Mouse (Mus musculus): ENCODE results near the gene Acp4. TPM values are rescaled to one million over a fixed set of nuclear protein-coding genes. Genes with fewer than 3 reads are reported as not detected.
"Not testable (repeated sequence)": the region's sequence is repeated elsewhere in the genome, so short reads cannot be mapped to it uniquely, and the experiment has no call there.

The Acp4 gene
- total and polyA plus RNA-seq, 2 experiments, result not detected

DNA sequence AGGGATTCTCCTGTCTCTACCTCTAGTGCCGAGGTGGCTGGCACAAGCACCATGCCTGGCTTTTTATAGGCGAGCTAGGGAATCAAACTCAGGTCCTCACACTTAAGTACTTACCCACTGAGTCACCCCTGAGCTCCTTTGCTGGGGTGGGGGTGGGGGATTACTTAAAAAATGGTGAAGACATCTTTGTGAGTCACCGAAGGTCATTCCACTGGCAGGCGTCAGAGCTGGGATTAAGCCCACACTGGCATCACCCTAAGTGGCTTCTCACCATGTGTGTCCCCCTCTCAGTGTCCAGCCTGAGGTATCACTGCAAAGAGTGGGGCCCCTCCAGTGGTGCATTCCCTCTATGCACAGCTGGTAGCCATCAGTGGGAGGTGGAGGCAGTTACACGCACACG lies 3.2 kb upstream of the Acp4 start:
- WGBS, result 62% methylated on average over 6 of the region's 6 CpGs
- H3K4me3 ChIP-seq (ENCODE audit: insufficient read depth, low read depth, low read length), result no peak overlapping the region
- H3K27me3 ChIP-seq (ENCODE audit: control insufficient read depth, insufficient read depth, low read length), result no peaks in the 10 kb centered on the region
- no peak for TF ChIP-seq POLR2A (IDR thresholded peaks at IDR 0.05; ENCODE audit: extremely low read depth, insufficient read depth, low read length)
- TF ChIP-seq CTCF (IDR thresholded peaks at IDR 0.05; ENCODE audit: low read depth, low read length), result no peak
- H3K27ac ChIP-seq (replicated peaks; ENCODE audit: insufficient read depth, low read depth, low read length), result no peak overlapping the region
- H3K36me3 ChIP-seq (ENCODE audit: control insufficient read depth, insufficient read depth, low read length), result no peaks in the 10 kb centered on the region
- no peak for DNase-seq (ENCODE audit: extremely low read depth, low read depth, low spot score)
- H3K79me2 ChIP-seq (ENCODE audit: control insufficient read depth, insufficient read depth, low read length), result no peaks in the 10 kb centered on the region
- H3K4me1 ChIP-seq (ENCODE audit: control insufficient read depth, insufficient read depth, low read length), result no peaks in the 10 kb centered on the region
- H3K9ac ChIP-seq (ENCODE audit: low read depth, low read length), result no peak overlapping the region

DNA sequence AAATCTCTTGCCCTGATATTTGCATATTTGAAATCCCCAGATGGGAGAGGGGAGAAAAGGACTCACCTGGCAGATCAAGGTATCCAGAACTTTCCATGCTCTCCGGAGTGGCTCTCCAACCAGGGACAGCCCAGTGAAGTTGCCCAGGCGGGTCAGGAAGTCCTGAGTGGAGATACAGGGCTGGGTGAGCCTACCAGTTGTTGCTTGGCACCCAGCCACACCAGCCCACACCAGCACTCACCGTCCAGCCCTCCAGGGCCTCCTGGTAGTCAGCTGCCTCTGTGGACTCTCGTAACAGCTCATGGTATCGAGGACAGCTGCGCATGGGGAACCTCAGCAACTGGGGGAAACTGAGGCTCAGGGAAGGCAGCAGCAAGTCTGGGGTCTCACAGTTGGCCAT lies 2.2 kb downstream of the Acp4 start:
- WGBS, result 77% methylated on average over 6 of the region's 6 CpGs
- TF ChIP-seq POLR2A (IDR thresholded peaks at IDR 0.05; ENCODE audit: extremely low read depth, insufficient read depth, low read length), result no peak
- no peak for TF ChIP-seq CTCF (IDR thresholded peaks at IDR 0.05; ENCODE audit: low read depth, low read length)
- Histone ChIP-seq H3K4me3 (ENCODE audit: insufficient read depth, low read depth, low read length) (no peak overlapping the region), H3K9ac (ENCODE audit: low read depth, low read length) (no peak overlapping the region), H3K4me1 (ENCODE audit: control insufficient read depth, insufficient read depth, low read length) (no peaks in the 10 kb centered on the region), H3K27ac (replicated peaks; ENCODE audit: insufficient read depth, low read depth, low read length) (no peak overlapping the region), H3K36me3 (ENCODE audit: control insufficient read depth, insufficient read depth, low read length) (peaks cover 2% of the 10 kb centered on the region; the same call in 1 of the 2 replicates), H3K27me3 (ENCODE audit: control insufficient read depth, insufficient read depth, low read length) (no peaks in the 10 kb centered on the region), H3K79me2 (ENCODE audit: control insufficient read depth, insufficient read depth, low read length) (no peaks in the 10 kb centered on the region)
- no peak for DNase-seq (ENCODE audit: extremely low read depth, low read depth, low spot score)

DNA sequence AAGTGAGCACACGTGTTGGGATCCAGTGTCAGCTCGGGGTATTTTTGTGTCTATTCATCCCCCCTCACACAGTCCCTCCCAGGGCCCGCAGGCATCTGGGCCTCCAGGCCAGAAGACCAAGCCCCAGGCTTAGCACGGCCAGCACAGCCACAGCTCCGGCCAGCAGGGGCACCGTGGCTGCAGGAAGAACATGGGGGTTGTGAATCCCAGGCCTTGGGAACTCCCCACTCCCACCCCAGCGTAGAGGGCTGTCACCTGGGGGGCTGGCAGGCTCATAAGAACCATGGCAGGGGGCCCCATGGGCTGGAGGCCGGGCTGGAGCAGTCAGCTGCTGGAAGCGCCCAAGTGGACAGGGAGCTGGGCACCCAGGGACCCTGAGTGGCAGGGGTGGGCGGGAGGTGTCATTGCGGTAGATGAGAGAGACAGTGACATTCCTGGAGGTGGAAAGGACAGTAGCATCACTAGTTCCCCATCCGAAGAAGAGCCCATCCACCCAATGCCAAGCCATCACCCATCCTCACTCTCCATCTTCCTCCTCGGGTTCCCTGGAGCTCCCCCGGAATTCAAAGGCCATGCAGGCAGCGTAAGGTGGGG lies 4.1 kb downstream of the Acp4 start:
- H3K4me3 ChIP-seq (ENCODE audit: insufficient read depth, low read depth, low read length), result no peak overlapping the region
- 79% methylated on average over 15 of the region's 15 CpGs for WGBS
- H3K27me3 ChIP-seq (ENCODE audit: control insufficient read depth, insufficient read depth, low read length), result no peaks in the 10 kb centered on the region
- DNase-seq (ENCODE audit: extremely low read depth, low read depth, low spot score), result no peak
- TF ChIP-seq POLR2A (IDR thresholded peaks at IDR 0.05; ENCODE audit: extremely low read depth, insufficient read depth, low read length), result no peak
- no peak for TF ChIP-seq CTCF (IDR thresholded peaks at IDR 0.05; ENCODE audit: low read depth, low read length)
- H3K4me1 ChIP-seq (ENCODE audit: control insufficient read depth, insufficient read depth, low read length), result no peaks in the 10 kb centered on the region
- peaks cover 8% of the 10 kb centered on the region for H3K36me3 ChIP-seq (ENCODE audit: control insufficient read depth, insufficient read depth, low read length)
- no peak overlapping the region for H3K9ac ChIP-seq (ENCODE audit: low read depth, low read length)
- H3K27ac ChIP-seq (replicated peaks; ENCODE audit: insufficient read depth, low read depth, low read length), result no peak overlapping the region
- H3K79me2 ChIP-seq (ENCODE audit: control insufficient read depth, insufficient read depth, low read length), result no peaks in the 10 kb centered on the region

DNA sequence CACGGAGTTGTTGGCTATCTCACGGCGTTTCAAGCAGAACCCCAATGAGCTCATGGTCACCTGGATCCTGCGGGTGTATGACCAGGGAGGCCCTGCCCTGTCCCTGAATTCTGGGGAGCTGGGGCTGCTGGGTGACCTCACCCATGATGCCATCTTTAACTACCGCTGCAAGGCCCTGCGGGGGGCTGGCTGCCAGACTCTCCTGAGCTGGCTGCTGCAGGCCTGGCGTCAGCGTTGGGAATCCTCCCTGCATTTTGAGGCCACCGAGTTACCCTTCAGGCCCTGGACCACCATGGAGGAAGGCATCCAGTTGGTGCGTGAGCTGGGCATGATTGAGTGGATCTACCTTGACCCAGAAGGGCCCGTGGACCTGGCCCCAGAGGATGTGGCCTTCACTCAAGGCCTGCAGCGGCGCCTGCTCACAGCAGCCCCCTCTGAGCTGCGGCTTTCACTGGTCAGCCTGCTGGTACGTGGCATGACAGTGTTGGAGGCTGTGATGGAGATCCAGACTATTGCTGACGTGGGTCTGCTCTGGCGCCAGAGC lies 6.4 kb downstream of the Acp4 start:
- H3K79me2 ChIP-seq (ENCODE audit: control insufficient read depth, insufficient read depth, low read length); H3K4me1 ChIP-seq (ENCODE audit: control insufficient read depth, insufficient read depth, low read length); DNase-seq (ENCODE audit: extremely low read depth, low read depth, low spot score); H3K9ac ChIP-seq (ENCODE audit: low read depth, low read length); H3K27ac ChIP-seq (replicated peaks; ENCODE audit: insufficient read depth, low read depth, low read length); H3K4me3 ChIP-seq (ENCODE audit: insufficient read depth, low read depth, low read length); H3K27me3 ChIP-seq (ENCODE audit: control insufficient read depth, insufficient read depth, low read length); H3K36me3 ChIP-seq (ENCODE audit: control insufficient read depth, insufficient read depth, low read length): not testable (repeated sequence)
- 93% methylated on average over 17 of the region's 17 CpGs for WGBS

DNA sequence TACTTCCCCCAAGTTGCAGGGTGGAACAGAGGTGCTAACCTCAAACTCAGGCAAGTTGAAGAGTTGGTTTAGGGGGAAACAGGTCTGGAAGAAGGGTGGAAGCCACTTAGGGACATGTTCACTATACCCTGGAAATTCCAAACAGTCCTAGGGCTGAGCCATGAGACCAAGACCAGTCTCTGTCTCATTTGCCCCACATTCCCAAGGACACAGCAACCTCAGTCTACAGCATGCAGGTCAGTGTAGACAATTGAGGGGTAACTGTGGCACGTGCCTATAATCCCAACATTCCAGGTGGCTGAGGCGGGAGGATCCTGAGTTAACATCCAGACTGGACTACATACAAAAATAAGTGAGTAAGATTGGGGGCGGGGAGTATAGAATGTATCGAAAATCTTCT lies 7.9 kb downstream of the Acp4 start:
- TF ChIP-seq CTCF (IDR thresholded peaks at IDR 0.05; ENCODE audit: low read depth, low read length) (no peak), POLR2A (IDR thresholded peaks at IDR 0.05; ENCODE audit: extremely low read depth, insufficient read depth, low read length) (no peak)
- H3K79me2 ChIP-seq (ENCODE audit: control insufficient read depth, insufficient read depth, low read length), result no peaks in the 10 kb centered on the region
- H3K4me1 ChIP-seq (ENCODE audit: control insufficient read depth, insufficient read depth, low read length), result peaks cover 5% of the 10 kb centered on the region
- H3K4me3 ChIP-seq (ENCODE audit: insufficient read depth, low read depth, low read length), result no peak overlapping the region
- no peak overlapping the region for H3K9ac ChIP-seq (ENCODE audit: low read depth, low read length)
- WGBS, result 97% methylated on average over 4 of the region's 4 CpGs
- no peak for DNase-seq (ENCODE audit: extremely low read depth, low read depth, low spot score)
- H3K36me3 ChIP-seq (ENCODE audit: control insufficient read depth, insufficient read depth, low read length), result peaks cover 8% of the 10 kb centered on the region
- no peak overlapping the region for H3K27ac ChIP-seq (replicated peaks; ENCODE audit: insufficient read depth, low read depth, low read length)
- no peaks in the 10 kb centered on the region for H3K27me3 ChIP-seq (ENCODE audit: control insufficient read depth, insufficient read depth, low read length)

DNA sequence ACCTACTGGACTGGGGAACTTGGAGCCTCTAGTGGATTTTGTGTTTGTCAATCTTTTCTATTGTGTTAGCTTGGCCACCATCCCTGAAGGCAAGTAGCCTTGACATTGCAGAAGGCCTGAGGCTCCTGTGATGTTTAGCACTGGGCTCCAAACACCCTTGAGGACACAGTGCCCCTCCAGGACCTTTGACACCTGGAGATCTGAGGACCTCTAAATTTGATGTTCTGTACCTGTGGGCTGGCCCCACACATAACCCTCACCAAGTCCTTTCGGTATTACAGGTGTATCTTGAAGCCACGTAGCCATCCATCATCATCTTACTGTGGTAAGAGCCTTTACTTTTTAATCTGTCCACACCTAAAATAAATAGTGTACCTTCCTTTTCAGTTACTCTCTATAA lies 9.2 kb downstream of the Acp4 start:
- no peak overlapping the region for H3K9ac ChIP-seq (ENCODE audit: low read depth, low read length)
- peaks cover 8% of the 10 kb centered on the region for H3K36me3 ChIP-seq (ENCODE audit: control insufficient read depth, insufficient read depth, low read length)
- 95% methylated on average over 2 of the region's 2 CpGs for WGBS

More for the DNA sequence above, 9.2 kb downstream of the Acp4 start:
- Histone ChIP-seq H3K79me2 (ENCODE audit: control insufficient read depth, insufficient read depth, low read length) (no peaks in the 10 kb centered on the region), H3K27ac (replicated peaks; ENCODE audit: insufficient read depth, low read depth, low read length) (no peak overlapping the region), H3K4me1 (ENCODE audit: control insufficient read depth, insufficient read depth, low read length) (peaks cover 5% of the 10 kb centered on the region), H3K4me3 (ENCODE audit: insufficient read depth, low read depth, low read length) (no peak overlapping the region), H3K27me3 (ENCODE audit: control insufficient read depth, insufficient read depth, low read length) (no peaks in the 10 kb centered on the region)
- TF ChIP-seq CTCF (IDR thresholded peaks at IDR 0.05; ENCODE audit: low read depth, low read length), result no peak
- no peak for TF ChIP-seq POLR2A (IDR thresholded peaks at IDR 0.05; ENCODE audit: extremely low read depth, insufficient read depth, low read length)
- no peak for DNase-seq (ENCODE audit: extremely low read depth, low read depth, low spot score)

All from liver, adult 2 months (tissue).